Mouse (Mus musculus) ES-E14 (cell line): Measurements from ENCODE around the gene Slc13a4.

ENCODE experiments used
- CHD2 ChIP-seq: IDR thresholded peaks from 2 replicates; pipeline ENCODE4 v1.6.1; 2014; ENCODE audit warnings: mild to moderate bottlenecking, low read depth, low read length, inconsistent platforms
- MAFK ChIP-seq: IDR thresholded peaks from 2 replicates; pipeline ENCODE4 v1.6.1; 2014; ENCODE audit warnings: mild to moderate bottlenecking, low read depth, low read length, inconsistent platforms; ENCODE audit not compliant: insufficient read depth
- ZNF384 ChIP-seq: IDR thresholded peaks from 2 replicates; pipeline ENCODE4 v1.6.1; 2012; ENCODE audit warnings: low read depth, low read length, inconsistent platforms

- TF ChIP-seq ZNF384, result no peak
- TF ChIP-seq CHD2, result no peak
- no peak for TF ChIP-seq MAFK
These were observed 34.4 kb downstream of the Slc13a4 start for GRCm38 (mm10) chr6:35273391-35274082.
